Mouse (Mus musculus): ENCODE results near the gene Hs3st4.

Hs3st4 gene

DNA sequence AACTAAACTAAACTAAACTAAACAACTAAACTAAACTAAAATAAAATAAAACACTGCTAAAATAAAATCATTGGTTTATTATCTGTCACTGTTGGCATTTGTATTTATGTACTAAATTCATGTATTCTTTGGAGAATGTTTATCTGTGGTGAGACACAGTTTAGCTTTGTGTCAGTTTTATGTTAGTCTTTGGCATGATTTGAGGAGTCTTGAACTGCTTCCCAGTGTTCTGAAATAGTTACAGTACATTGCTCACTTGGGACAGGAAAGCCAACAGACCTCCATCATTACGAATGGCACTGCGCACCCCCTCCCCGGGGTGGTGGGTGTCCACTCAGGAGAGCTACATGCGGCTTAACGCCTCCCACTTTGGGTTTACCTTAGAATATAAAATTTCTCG, 158.6 kb downstream of the Hs3st4 start:
- DNase-seq = no peak

GRCm38 (mm10) chr7:124150901-124151300, 168.2 kb downstream of the Hs3st4 start:
- DNase-seq = no peak

- DNase-seq = no peak
Observed at GRCm38 (mm10) chr7:124163301-124163700, 180.6 kb downstream of the Hs3st4 start.

GRCm38 (mm10) chr7:124166229-124166628, 183.6 kb downstream of the Hs3st4 start:
- DNase-seq = no peak

DNA sequence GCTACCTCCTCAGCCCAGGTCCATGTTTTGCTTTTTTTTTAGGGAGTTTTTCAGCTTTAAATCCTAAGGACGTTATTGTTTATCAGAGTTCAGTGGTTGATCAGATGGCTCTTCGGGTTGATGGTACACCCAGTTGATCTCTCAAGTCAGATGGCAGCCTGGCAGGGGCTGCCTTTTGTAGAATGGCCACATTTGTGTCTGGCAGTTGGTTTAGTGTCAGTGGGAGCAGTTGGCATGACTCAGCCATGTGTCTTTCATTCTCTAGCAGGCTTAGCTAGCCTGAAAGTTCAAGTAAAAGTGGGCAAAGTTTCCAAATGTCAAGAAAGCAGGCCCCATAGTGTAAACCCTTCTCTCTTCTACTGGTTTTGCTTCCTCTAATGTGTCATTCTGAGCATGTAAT, 186.1 kb downstream of the Hs3st4 start:
- DNase-seq = no peak

GRCm38 (mm10) chr7:124170001-124170400, 187.3 kb downstream of the Hs3st4 start:
- DNase-seq = no peak

GRCm38 (mm10) chr7:124171992-124172391, 189.3 kb downstream of the Hs3st4 start:
- DNase-seq = peak; percentile 10

DNA sequence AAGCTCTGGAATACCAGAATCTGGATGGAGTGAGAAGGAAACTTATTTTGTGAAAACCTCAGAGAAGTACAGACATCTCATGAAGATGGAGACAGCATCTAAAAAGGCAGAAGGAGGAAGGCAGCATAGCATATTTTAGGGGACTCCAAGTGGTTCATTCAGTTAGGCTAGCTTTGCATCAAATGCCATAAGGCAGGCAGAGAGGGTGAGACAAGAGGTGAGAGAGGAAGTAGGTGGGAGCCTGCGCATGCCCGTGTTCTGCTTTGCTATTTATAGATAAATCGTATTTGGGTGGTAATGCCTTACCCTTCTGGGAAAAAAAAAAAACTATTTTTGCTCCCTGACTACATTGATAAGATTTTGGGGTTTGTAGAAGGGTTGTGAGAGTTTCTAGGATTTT, 198.3 kb downstream of the Hs3st4 start:
- DNase-seq = no peak

GRCm38 (mm10) chr7:124184693-124185092, 202.0 kb downstream of the Hs3st4 start:
- no peak for DNase-seq

DNA sequence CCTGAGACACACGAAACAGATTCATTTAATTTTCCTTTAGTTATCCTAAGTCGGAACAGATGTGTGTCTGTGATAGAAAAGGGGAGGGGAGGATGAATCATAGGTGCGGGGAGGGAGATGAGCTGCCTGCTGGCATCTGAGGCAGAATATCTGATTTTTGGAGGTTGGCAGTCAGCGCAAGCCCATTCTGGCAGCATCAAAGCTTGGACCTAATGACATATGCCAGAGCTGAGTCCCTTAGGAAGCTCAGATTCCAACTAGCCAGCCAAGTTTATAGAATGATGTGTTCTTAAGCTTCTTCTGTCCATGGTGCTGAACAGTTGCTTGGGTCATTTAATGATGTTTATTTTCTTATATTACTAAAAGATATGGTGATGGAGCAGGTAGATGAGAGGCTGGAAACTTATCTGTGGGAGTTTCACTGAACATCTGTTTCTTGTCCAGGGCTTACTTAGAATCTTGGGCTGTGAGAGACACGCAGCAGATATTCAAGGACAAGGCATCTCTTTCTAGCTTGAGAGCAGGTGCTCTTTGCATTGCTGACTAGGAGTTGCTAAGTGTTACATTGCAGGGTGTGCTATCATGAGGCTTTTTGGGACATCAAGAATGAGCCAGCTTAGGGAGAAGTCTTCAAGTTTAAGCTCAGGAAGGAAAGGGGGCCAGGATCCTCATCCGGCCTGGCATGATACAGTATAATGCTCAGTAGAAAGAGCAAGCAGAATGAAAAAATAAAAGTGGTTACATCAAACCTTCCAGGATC, 216.3 kb downstream of the Hs3st4 start:
- DNase-seq = no peak

DNA sequence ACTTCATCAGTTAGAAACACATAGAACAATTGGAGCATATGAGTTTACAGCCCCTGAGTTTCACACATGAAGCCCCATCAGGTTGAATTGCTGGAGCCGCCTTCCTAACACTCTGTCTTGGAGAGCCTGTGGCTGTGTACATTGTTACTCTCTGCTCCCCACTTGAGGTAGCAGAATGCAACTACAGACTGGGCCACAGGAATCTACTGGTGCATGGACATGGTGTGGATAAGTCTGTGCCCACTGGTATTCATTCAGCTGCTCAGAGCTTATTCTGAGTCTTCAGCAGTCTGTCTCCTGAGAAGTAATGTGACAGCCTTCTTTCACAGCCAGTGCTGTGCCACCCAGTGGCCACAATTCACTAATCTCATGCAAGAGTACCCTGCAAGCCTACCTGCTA, 234.3 kb downstream of the Hs3st4 start:
- no peak for DNase-seq

DNA sequence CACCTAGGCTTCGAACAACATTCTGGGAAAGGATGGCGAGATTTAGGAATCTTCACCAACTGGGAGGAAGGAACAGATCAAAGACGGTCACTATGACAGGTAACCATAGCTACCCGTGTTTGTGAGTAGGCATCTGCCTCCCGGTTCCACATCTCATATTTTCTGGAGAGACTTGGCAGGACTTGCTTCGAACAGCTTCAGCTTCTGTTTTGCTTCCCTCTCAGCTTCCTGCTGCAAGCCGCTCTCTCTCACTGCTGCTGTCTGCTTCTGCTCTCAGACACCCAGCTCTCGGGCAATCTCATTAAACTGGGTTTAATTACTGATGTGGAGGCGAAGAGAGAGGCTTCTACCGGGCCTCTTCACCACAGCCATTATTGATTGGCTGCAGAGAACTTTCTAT, 237.9 kb downstream of the Hs3st4 start:
- no peak for DNase-seq

DNA sequence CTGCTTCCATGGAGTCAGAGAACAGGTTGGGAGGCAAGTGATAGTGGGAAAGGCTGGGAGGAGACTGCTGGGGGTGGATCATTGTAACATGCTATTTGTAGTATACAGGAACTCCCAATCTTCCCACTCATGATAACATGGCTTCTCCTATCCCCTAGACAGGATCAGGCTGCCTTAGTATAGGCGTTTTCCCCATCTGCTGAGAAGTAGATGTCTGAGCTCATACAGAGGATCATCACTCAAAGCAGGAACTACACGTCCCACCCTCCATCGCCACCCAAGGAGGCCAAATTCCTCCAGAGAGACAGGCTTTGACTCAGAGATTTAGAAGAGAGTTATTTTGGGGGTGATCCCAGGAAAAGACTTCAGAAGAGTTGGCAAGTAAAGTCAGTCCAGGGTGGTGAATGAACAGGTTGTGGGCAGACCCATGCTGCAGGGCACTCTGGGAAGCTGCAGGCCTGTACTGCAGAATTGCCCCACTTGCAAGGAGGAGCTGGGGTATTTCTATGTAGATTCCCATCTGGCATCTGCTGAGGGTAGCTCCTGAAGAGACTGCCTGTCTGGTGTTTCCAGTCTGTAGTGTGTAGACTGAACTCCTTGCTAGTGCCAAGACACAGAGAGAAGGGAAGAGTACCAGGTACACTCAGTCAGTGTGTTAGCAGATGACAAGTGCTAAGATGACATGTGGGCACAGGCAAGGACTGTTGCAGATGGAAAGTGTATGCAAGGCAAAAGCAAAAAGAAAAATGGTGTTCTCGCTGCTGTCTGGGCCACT, 255.4 kb downstream of the Hs3st4 start:
- no peak for DNase-seq

DNA sequence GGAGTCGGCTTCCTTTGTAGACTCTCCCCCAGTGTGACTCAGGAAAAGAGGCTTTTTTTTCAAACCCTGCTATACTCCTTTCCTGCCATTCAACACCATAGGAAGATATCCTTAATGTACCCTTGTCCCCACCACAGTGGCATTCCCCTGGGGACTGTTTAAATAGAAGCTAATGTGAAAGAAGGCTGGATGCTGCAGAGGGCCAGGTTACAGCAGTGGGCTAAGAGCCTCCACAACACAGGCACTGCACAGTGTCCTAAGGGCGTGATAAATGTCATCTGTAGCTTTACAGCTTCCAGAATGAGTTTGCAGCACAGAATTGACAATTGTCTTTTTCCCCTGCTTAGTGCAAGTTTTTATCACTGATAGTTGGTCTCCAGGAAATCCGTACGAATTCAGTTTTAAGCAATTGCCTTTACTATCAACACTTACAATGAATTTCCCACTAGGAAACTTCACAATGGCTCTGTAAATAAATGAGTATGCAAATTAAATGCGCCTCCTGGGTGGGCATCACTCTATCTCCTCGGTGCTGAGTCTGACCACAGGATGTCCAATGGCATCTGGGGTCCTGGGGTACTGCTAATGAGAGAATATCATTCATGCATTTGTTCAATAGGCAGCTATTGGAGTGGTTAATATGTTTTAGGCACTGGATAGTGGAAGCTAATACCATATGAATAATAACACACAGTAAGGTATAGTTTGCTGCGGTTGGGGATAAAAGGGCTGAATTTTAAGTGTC, 257.4 kb downstream of the Hs3st4 start:
- no peak for DNase-seq

DNA sequence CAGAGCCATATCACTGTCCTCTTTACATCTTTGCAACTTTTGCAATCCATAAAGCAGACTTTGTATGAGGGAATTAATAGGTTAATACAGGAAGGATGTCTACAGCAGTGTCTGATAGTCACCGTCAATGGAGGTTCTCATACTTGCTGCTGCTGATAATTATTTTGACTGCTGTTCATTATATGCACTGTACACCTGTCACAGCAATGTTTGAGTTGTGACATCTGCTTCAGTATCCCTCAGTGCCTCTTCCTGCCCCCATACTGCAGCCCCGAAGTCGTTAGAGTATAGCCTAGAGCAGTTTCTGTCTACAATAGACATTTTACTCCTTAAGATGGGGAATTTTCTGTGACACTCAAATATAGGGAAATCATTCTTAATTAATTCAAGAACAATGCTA, 267.2 kb downstream of the Hs3st4 start:
- DNase-seq = no peak

DNA sequence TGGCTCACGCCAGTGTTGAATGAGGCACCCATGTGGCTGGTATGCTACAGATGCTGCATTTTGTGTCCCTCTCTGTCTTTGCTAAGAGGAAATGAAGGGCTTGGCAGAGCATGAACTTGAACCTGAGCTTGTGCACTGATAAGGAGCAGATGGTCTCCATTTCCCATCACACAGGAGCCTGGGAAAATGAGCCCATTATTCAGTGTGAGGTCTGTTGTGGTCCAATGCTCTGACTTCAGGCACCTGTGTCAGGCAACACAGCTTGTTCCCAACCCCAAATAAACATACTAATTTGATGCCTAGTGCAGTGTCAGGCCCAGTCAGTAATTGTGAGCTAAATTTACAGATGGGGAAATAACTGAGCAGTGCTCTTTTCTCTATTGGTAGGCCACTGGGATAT, 267.9 kb downstream of the Hs3st4 start:
- no peak for DNase-seq

DNA sequence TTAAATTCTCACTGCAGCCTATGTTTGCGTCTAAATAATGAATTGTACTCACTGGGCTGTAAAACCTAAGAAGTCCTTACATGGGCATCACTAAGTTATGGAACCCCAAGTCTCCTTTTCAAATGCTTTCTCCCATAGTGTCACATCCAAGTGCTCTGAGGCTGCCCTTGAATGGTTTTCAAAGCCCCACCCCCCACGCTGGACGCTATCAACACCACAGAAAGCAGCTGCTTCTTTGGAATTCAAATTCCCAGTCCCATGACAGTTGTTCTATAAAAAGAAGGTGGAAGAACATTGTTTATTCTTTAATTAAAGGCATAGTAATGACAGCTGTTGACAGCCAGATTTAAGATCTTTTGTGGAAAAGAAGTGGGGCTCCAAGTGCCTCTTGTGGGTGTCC, 275.8 kb downstream of the Hs3st4 start:
- DNase-seq = no peak

DNA sequence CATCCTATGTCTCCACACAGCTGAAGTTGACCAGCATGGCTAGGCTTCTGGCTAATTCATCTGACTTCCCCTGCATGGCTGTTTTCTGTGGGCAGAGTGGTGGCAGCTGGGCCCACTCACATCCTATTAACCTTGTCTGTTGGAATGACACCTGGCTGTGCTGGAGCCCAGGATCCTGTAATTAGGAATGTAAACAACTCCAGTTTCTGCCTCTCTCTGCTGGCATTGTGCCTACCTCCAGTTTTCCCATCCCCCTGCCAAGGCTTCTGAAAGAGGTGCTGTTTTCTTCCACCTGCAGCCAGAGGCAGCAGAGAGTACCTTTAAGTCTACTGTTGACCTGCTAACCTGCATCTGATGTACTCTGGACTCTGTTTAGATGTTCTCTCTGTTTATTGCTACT, 288.1 kb downstream of the Hs3st4 start:
- peak; percentile 11 for DNase-seq

- DNase-seq = no peak
Observed at GRCm38 (mm10) chr7:124289873-124290272, 307.2 kb downstream of the Hs3st4 start.

DNA sequence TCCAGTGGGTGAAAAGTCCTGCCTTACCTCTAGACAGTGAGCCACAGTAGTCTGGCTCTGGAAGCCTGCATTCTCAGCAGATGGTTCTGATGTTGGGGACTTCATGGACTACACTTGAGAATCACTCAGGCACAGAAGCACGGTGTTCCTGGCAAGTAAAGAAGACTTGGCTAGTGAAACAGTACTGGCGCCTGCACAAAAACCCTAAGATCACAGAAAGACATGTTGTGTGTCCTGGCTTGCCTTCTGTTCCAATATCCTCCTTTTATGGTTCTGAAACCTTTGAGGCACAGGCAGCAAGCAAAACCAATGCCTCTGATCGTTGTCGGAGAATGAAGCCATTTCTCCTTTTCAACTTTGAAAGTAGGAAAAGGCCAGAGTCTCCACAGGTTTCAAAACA, 336.8 kb downstream of the Hs3st4 start:
- no peak for DNase-seq

GRCm38 (mm10) chr7:124335635-124336034, 353.0 kb downstream of the Hs3st4 start:
- no peak for DNase-seq

- DNase-seq = no peak
Observed at GRCm38 (mm10) chr7:124341510-124341909, 358.8 kb downstream of the Hs3st4 start.

DNA sequence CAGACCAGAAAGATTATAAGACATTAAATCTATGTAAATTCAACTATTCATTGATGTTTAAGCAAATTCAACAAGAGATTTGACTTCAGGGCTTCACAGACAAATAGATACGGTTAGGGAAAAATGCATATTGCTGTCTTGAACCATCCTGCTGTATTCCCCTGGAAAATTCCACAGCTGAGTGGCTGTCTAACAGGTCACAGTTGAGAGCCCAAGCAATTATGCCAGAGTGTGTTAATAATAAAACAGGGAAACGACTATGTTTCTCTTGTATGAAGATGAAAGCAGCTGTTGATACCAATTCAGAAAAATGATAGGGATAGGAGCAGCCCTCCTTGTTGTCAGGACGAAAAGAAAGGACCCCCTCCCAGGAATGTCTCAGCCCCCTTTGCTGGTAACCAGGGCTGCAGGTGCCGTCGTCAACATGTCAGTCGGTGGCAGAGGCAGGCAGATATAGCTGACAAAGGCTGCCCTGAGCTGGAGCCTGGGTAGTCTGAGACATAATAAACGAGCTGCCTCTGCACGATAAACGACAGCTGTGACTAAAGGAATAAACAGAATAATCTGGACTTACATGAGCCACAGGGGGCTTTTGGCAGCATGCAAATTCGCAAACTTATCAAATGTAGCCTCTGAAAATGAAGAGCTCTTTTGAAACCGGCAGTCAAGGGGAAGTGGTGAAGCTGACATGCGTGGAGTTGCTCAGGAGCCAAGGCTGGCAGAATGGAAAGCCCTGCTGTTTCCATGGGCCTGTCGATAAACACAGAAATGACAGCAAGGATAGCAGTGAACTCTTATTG, 364.7 kb downstream of the Hs3st4 start:
- peak; percentile 65 for DNase-seq
